Mouse (Mus musculus): ENCODE measurements around the gene Myo1a. TPM values are rescaled to one million over a fixed set of nuclear protein-coding genes. Genes with fewer than 3 reads are reported as not detected.

The Myo1a gene
- polyA plus RNA-seq, 1 experiment from 2014 or later: 0.88 TPM

- no peaks in the 10 kb centered on the region for H3K9me3 ChIP-seq
- peak overlapping the region; percentile 97 for H3K4me2 ChIP-seq
- 0 out of 2 replicates have a peak overlapping the region, but pooled peaks have one; percentile 61 for H3K27ac ChIP-seq (replicated peaks)
- ATAC-seq (ENCODE audit: low read depth): no peak
- no peaks in the 10 kb centered on the region for H3K36me3 ChIP-seq
- WGBS: 15% methylated on average over 14 of the region's 14 CpGs
- no peaks in the 10 kb centered on the region for H3K27me3 ChIP-seq
- H3K4me1 ChIP-seq (replicated peaks): peaks cover 17% of the 10 kb centered on the region
- H3K9ac ChIP-seq: peak overlapping the region; percentile 77
- H3K4me3 ChIP-seq: peak overlapping the region; percentile 80
Observed at GRCm38 (mm10) chr10:127677591-127678336, 27.2 kb upstream of the Myo1a start.

- Histone ChIP-seq H3K4me1 (replicated peaks) (peaks cover 17% of the 10 kb centered on the region), H3K27ac (replicated peaks) (no peak overlapping the region), H3K27me3 (no peaks in the 10 kb centered on the region), H3K9me3 (no peaks in the 10 kb centered on the region), H3K4me2 (no peak overlapping the region), H3K36me3 (no peaks in the 10 kb centered on the region), H3K4me3 (no peak overlapping the region), H3K9ac (no peak overlapping the region)
- no peak for ATAC-seq (ENCODE audit: low read depth)
- WGBS: 92% methylated on average over 1 of the region's 1 CpGs
Observed at GRCm38 (mm10) chr10:127679208-127679607, 25.8 kb upstream of the Myo1a start.

- Histone ChIP-seq H3K9me3 (no peaks in the 10 kb centered on the region), H3K27me3 (no peaks in the 10 kb centered on the region), H3K4me1 (replicated peaks) (peaks cover 17% of the 10 kb centered on the region), H3K4me2 (no peak overlapping the region), H3K27ac (replicated peaks) (no peak overlapping the region), H3K4me3 (no peak overlapping the region), H3K36me3 (no peaks in the 10 kb centered on the region), H3K9ac (no peak overlapping the region)
- 94% methylated on average over 3 of the region's 3 CpGs for WGBS
- no peak for ATAC-seq (ENCODE audit: low read depth)
Observed at GRCm38 (mm10) chr10:127679881-127680280, 25.1 kb upstream of the Myo1a start.

GRCm38 (mm10) chr10:127682886-127683285 is 22.1 kb upstream of the Myo1a start:
- H3K27ac ChIP-seq (replicated peaks): no peak overlapping the region
- WGBS: 97% methylated on average over 6 of the region's 6 CpGs

GRCm38 (mm10) chr10:127691053-127691452 is 13.9 kb upstream of the Myo1a start:
- Histone ChIP-seq H3K36me3 (peaks cover 32% of the 10 kb centered on the region), H3K27me3 (no peaks in the 10 kb centered on the region), H3K9me3 (no peaks in the 10 kb centered on the region), H3K4me1 (replicated peaks) (no peaks in the 10 kb centered on the region), H3K9ac (no peak overlapping the region), H3K4me3 (no peak overlapping the region), H3K4me2 (no peak overlapping the region), H3K27ac (replicated peaks) (no peak overlapping the region)
- no peak for ATAC-seq (ENCODE audit: low read depth)
- WGBS: 26% methylated on average over 1 of the region's 1 CpGs

More at GRCm38 (mm10) chr10:127682886-127683285, 22.1 kb upstream of the Myo1a start:
- Histone ChIP-seq H3K4me3 (no peak overlapping the region), H3K36me3 (no peaks in the 10 kb centered on the region), H3K4me2 (no peak overlapping the region), H3K9me3 (no peaks in the 10 kb centered on the region), H3K27me3 (no peaks in the 10 kb centered on the region), H3K9ac (no peak overlapping the region), H3K4me1 (replicated peaks) (peaks cover 5% of the 10 kb centered on the region)
- no peak for ATAC-seq (ENCODE audit: low read depth)

- Histone ChIP-seq H3K9ac (no peak overlapping the region), H3K27me3 (no peaks in the 10 kb centered on the region), H3K4me2 (no peak overlapping the region), H3K4me1 (replicated peaks) (no peaks in the 10 kb centered on the region), H3K36me3 (peaks cover 44% of the 10 kb centered on the region), H3K4me3 (no peak overlapping the region), H3K27ac (replicated peaks) (no peak overlapping the region), H3K9me3 (no peaks in the 10 kb centered on the region)
- ATAC-seq (ENCODE audit: low read depth): no peak
- WGBS: 63% methylated on average over 2 of the region's 2 CpGs
Observed at GRCm38 (mm10) chr10:127694636-127695035, 10.3 kb upstream of the Myo1a start.

- H3K9ac ChIP-seq: no peak overlapping the region
- no peaks in the 10 kb centered on the region for H3K9me3 ChIP-seq
- WGBS: 93% methylated on average over 7 of the region's 7 CpGs
- H3K4me2 ChIP-seq: no peak overlapping the region
- no peaks in the 10 kb centered on the region for H3K4me1 ChIP-seq (replicated peaks)
- ATAC-seq (ENCODE audit: low read depth): no peak
- no peaks in the 10 kb centered on the region for H3K27me3 ChIP-seq
- peaks cover 46% of the 10 kb centered on the region for H3K36me3 ChIP-seq
- no peak overlapping the region for H3K4me3 ChIP-seq
- H3K27ac ChIP-seq (replicated peaks): no peak overlapping the region
Observed at GRCm38 (mm10) chr10:127695775-127696174, 9.2 kb upstream of the Myo1a start.

GRCm38 (mm10) chr10:127698966-127699365 is 6.0 kb upstream of the Myo1a start:
- Histone ChIP-seq H3K4me3 (no peak overlapping the region), H3K27me3 (no peaks in the 10 kb centered on the region), H3K36me3 (peaks cover 30% of the 10 kb centered on the region), H3K4me2 (no peak overlapping the region), H3K4me1 (replicated peaks) (no peaks in the 10 kb centered on the region), H3K9me3 (no peaks in the 10 kb centered on the region), H3K9ac (no peak overlapping the region), H3K27ac (replicated peaks) (no peak overlapping the region)
- ATAC-seq (ENCODE audit: low read depth): no peak
- WGBS: 91% methylated on average over 7 of the region's 7 CpGs

GRCm38 (mm10) chr10:127703299-127703698 is 1.7 kb upstream of the Myo1a start:
- H3K36me3 ChIP-seq: peaks cover 15% of the 10 kb centered on the region
- no peaks in the 10 kb centered on the region for H3K27me3 ChIP-seq
- H3K9me3 ChIP-seq: no peaks in the 10 kb centered on the region
- no peak for ATAC-seq (ENCODE audit: low read depth)
- 53% methylated on average over 4 of the region's 4 CpGs for WGBS
- H3K4me2 ChIP-seq: no peak overlapping the region
- H3K27ac ChIP-seq (replicated peaks): no peak overlapping the region
- no peaks in the 10 kb centered on the region for H3K4me1 ChIP-seq (replicated peaks)
- no peak overlapping the region for H3K9ac ChIP-seq
- no peak overlapping the region for H3K4me3 ChIP-seq

- ATAC-seq (ENCODE audit: low read depth): no peak
- Histone ChIP-seq H3K4me2 (no peak overlapping the region), H3K27ac (replicated peaks) (no peak overlapping the region), H3K36me3 (0 out of 2 replicates have a peak, but pooled peaks cover 5% of the 10 kb centered on the region), H3K4me1 (replicated peaks) (no peaks in the 10 kb centered on the region), H3K4me3 (no peak overlapping the region), H3K27me3 (no peaks in the 10 kb centered on the region), H3K9me3 (no peaks in the 10 kb centered on the region), H3K9ac (no peak overlapping the region)
- 71% methylated on average over 2 of the region's 2 CpGs for WGBS
Observed at GRCm38 (mm10) chr10:127704293-127704692, 677 bp upstream of the Myo1a start.

GRCm38 (mm10) chr10:127705783-127706182 is 813 bp downstream of the Myo1a start:
- Histone ChIP-seq H3K27me3 (no peaks in the 10 kb centered on the region), H3K9ac (no peak overlapping the region), H3K4me1 (replicated peaks) (no peaks in the 10 kb centered on the region), H3K4me3 (no peak overlapping the region), H3K9me3 (no peaks in the 10 kb centered on the region), H3K36me3 (no peaks in the 10 kb centered on the region), H3K27ac (replicated peaks) (no peak overlapping the region), H3K4me2 (no peak overlapping the region)
- 93% methylated on average over 4 of the region's 4 CpGs for whole genome bisulfite sequencing
- no peak for ATAC-seq (ENCODE audit: low read depth)

- Histone ChIP-seq H3K36me3 (no peaks in the 10 kb centered on the region), H3K9me3 (no peaks in the 10 kb centered on the region), H3K4me1 (replicated peaks) (no peaks in the 10 kb centered on the region), H3K27ac (replicated peaks) (no peak overlapping the region), H3K4me3 (no peak overlapping the region), H3K9ac (no peak overlapping the region), H3K4me2 (no peak overlapping the region), H3K27me3 (no peaks in the 10 kb centered on the region)
- 89% methylated on average over 7 of the region's 7 CpGs for WGBS
- ATAC-seq (ENCODE audit: low read depth): no peak
Observed at GRCm38 (mm10) chr10:127707721-127708120, 2.8 kb downstream of the Myo1a start.

- Histone ChIP-seq H3K27me3 (no peaks in the 10 kb centered on the region), H3K9ac (no peak overlapping the region), H3K4me1 (replicated peaks) (no peaks in the 10 kb centered on the region), H3K4me2 (no peak overlapping the region), H3K36me3 (no peaks in the 10 kb centered on the region), H3K4me3 (no peak overlapping the region), H3K9me3 (no peaks in the 10 kb centered on the region), H3K27ac (replicated peaks) (no peak overlapping the region)
- 84% methylated on average over 3 of the region's 3 CpGs for WGBS
- no peak for ATAC-seq (ENCODE audit: low read depth)
Observed at GRCm38 (mm10) chr10:127708850-127709370, 3.9 kb downstream of the Myo1a start.
